Mouse (Mus musculus) cerebellum, adult 2 months (tissue): ENCODE data around the gene Fxr2. TPM values are rescaled to one million over a fixed set of nuclear protein-coding genes. Genes with fewer than 3 reads are reported as not detected.

ENCODE experiments used
- DNase-seq, 2 experiments: peaks; one replicate each; pipeline ENCODE4 v3.0.0; 2021
- H3K27ac ChIP-seq: fragments of 200-500 bp; 2 replicates; pipeline ENCODE4 v1.5.1; 2012; ENCODE audit warnings: low read length, control low read depth, inconsistent platforms; ENCODE audit not compliant: insufficient read depth
- H3K27me3 ChIP-seq: fragments of 200-500 bp; 2 replicates; pipeline ENCODE4 v1.6.1; 2012; ENCODE audit warnings: inconsistent platforms, mild to moderate bottlenecking, low read length, moderate library complexity; ENCODE audit not compliant: control insufficient read depth, insufficient read depth
- H3K4me1 ChIP-seq: fragments of 200-500 bp; 2 replicates; pipeline ENCODE4 v1.6.1; 2011; ENCODE audit warnings: low read length; ENCODE audit not compliant: control insufficient read depth, insufficient read depth
- H3K4me3 ChIP-seq: fragments of 200-500 bp; replicated peaks from 2 replicates; pipeline ENCODE3; 2011; ENCODE audit warnings: mild to moderate bottlenecking, low read depth, low read length, control low read depth; ENCODE audit not compliant: insufficient read depth
- CTCF ChIP-seq: fragments of 200-500 bp; IDR thresholded peaks from 2 replicates; pipeline ENCODE4 v1.5.1; 2011; ENCODE audit warnings: low read depth, mild to moderate bottlenecking, control low read depth, low read length, moderate library complexity, borderline replicate concordance; ENCODE audit not compliant: insufficient read depth
- POLR2A ChIP-seq: fragments of 200-500 bp; IDR thresholded peaks from 2 replicates; pipeline ENCODE4 v1.6.1; 2011; ENCODE audit warnings: low read length, control low read depth, borderline replicate concordance; ENCODE audit not compliant: insufficient read depth
- WGBS: fragments of 180-500 bp; shearing (Covaris S2); methylation state at CpG from one replicate; pipeline ENCODE4 v1.1.7; 2018; 5-methylcytosine and 5-hydroxymethylcytosine counted together
- polyA plus RNA-seq: library from polyadenylated mRNA; depleted of rRNA; stranded (reverse); fragments of >200 nt; gene quantifications from 2 replicates; pipeline ENCODE4 v1.2.3, GENCODE M21; 2012

The Fxr2 gene
- polyA plus RNA-seq, 1 experiment, result 176 TPM

- H3K27me3 ChIP-seq, result no peaks in the 10 kb centered on the region
- WGBS, result 60% methylated on average over 5 of the region's 5 CpGs
- H3K4me3 ChIP-seq, result no peak overlapping the region
- no peak for TF ChIP-seq CTCF
- TF ChIP-seq POLR2A, result no peak
- H3K27ac ChIP-seq, result peak overlapping the region; percentile 26
- peak in 1 of 2 experiments; percentile 11 for DNase-seq
- H3K4me1 ChIP-seq, result peaks cover 36% of the 10 kb centered on the region
Observed at GRCm38 (mm10) chr11:69687061-69687460, 54.3 kb downstream of the Fxr2 start.

- no peak for TF ChIP-seq POLR2A
- no peak for TF ChIP-seq CTCF
- Histone ChIP-seq H3K4me3 (no peak overlapping the region), H3K4me1 (peaks cover 22% of the 10 kb centered on the region), H3K27me3 (no peaks in the 10 kb centered on the region), H3K27ac (no peak overlapping the region)
- no peak for DNase-seq
- 100% methylated on average over 1 of the region's 1 CpGs for WGBS
Observed at GRCm38 (mm10) chr11:69689891-69690290, 57.1 kb downstream of the Fxr2 start.

- no peak for DNase-seq
- H3K4me1 ChIP-seq, result peaks cover 5% of the 10 kb centered on the region; the same call in 1 of the 2 replicates
- TF ChIP-seq CTCF (no peak), POLR2A (no peak)
- no peaks in the 10 kb centered on the region for H3K27me3 ChIP-seq
- no peak overlapping the region for H3K27ac ChIP-seq
- H3K4me3 ChIP-seq, result no peak overlapping the region
- WGBS, result 82% methylated on average over 9 of the region's 9 CpGs
Observed at GRCm38 (mm10) chr11:69692196-69692811, 59.5 kb downstream of the Fxr2 start.

GRCm38 (mm10) chr11:69692863-69693262 lies 60.1 kb downstream of the Fxr2 start:
- H3K27ac ChIP-seq, result no peak overlapping the region
- no peak overlapping the region for H3K4me3 ChIP-seq
- WGBS, result 90% methylated on average over 6 of the region's 6 CpGs
- no peak for DNase-seq
- TF ChIP-seq POLR2A (no peak), CTCF (no peak)
- H3K4me1 ChIP-seq, result peaks cover 5% of the 10 kb centered on the region; the same call in 1 of the 2 replicates
- no peaks in the 10 kb centered on the region for H3K27me3 ChIP-seq

- H3K27me3 ChIP-seq, result no peaks in the 10 kb centered on the region
- TF ChIP-seq CTCF (no peak), POLR2A (no peak)
- WGBS, result 62% methylated on average over 11 of the region's 11 CpGs
Observed at GRCm38 (mm10) chr11:69693421-69693965, 60.7 kb downstream of the Fxr2 start.

GRCm38 (mm10) chr11:69695046-69695360 lies 62.2 kb downstream of the Fxr2 start:
- peak overlapping the region; percentile 75 for H3K27ac ChIP-seq
- peak overlapping the region; percentile 55 for H3K4me3 ChIP-seq
- no peaks in the 10 kb centered on the region for H3K27me3 ChIP-seq
- peaks cover 5% of the 10 kb centered on the region; the same call in 1 of the 2 replicates for H3K4me1 ChIP-seq
- TF ChIP-seq CTCF (no peak), POLR2A (no peak)
- DNase-seq, result no peak
- WGBS, result 4% methylated on average over 6 of the region's 6 CpGs

More at GRCm38 (mm10) chr11:69693421-69693965, 60.7 kb downstream of the Fxr2 start:
- H3K27ac ChIP-seq, result no peak overlapping the region
- no peak overlapping the region for H3K4me3 ChIP-seq
- no peak for DNase-seq
- peaks cover 5% of the 10 kb centered on the region; the same call in 1 of the 2 replicates for H3K4me1 ChIP-seq

GRCm38 (mm10) chr11:69695361-69696181 lies 62.8 kb downstream of the Fxr2 start, which contains the start of the genes Tnfsf12 and Tnfsfm13:
Gene Tnfsf12, minus strand, starts transcription at chr11:69695849.
Gene Tnfsfm13, minus strand, starts transcription at chr11:69696098.
- H3K27me3 ChIP-seq, result no peaks in the 10 kb centered on the region
- peak; percentile 65 to 75 for DNase-seq
- TF ChIP-seq CTCF (no peak), POLR2A (0 out of 2 replicates have a peak, but pooled peaks have one; percentile 13)
- peak within 1 kb of the TSS; percentile 80 for H3K27ac ChIP-seq
- H3K4me3 ChIP-seq, result peak within 1 kb of the TSS; percentile 55
- H3K4me1 ChIP-seq, result peaks cover 5% of the 10 kb centered on the region; the same call in 1 of the 2 replicates
- 1% methylated on average over 38 of the region's 41 CpGs for WGBS

- no peak for TF ChIP-seq POLR2A
- TF ChIP-seq CTCF, result no peak
- WGBS, result 94% methylated on average over 3 of the region's 3 CpGs
Observed at GRCm38 (mm10) chr11:69697396-69697795, 64.6 kb downstream of the Fxr2 start.

More at GRCm38 (mm10) chr11:69697396-69697795, 64.6 kb downstream of the Fxr2 start:
- no peaks in the 10 kb centered on the region for H3K27me3 ChIP-seq
- no peak overlapping the region for H3K4me3 ChIP-seq
- no peak for DNase-seq
- H3K4me1 ChIP-seq, result peaks cover 5% of the 10 kb centered on the region; the same call in 1 of the 2 replicates
- H3K27ac ChIP-seq, result no peak overlapping the region
